Mouse (Mus musculus) splenic B cell, adult 2 months (primary cell): ENCODE data around the gene Elp4.

Source experiments
- DNase-seq: peaks from one replicate; pipeline ENCODE4 v3.0.0-alpha.2; 2011; ENCODE audit warnings: low read depth, low spot score
- H3K27me3 ChIP-seq: 2 replicates; pipeline ENCODE4 v1.6.1; 2012; ENCODE audit warnings: mild to moderate bottlenecking, low read length, moderate library complexity, mixed read lengths; ENCODE audit not compliant: control insufficient read depth, poor library complexity, insufficient read depth, severe bottlenecking
- H3K36me3 ChIP-seq: 2 replicates; pipeline ENCODE4 v1.6.1; 2012; ENCODE audit warnings: mild to moderate bottlenecking, low read length, moderate library complexity, mixed read lengths; ENCODE audit not compliant: control insufficient read depth, poor library complexity, insufficient read depth, severe bottlenecking

Elp4 gene

DNA sequence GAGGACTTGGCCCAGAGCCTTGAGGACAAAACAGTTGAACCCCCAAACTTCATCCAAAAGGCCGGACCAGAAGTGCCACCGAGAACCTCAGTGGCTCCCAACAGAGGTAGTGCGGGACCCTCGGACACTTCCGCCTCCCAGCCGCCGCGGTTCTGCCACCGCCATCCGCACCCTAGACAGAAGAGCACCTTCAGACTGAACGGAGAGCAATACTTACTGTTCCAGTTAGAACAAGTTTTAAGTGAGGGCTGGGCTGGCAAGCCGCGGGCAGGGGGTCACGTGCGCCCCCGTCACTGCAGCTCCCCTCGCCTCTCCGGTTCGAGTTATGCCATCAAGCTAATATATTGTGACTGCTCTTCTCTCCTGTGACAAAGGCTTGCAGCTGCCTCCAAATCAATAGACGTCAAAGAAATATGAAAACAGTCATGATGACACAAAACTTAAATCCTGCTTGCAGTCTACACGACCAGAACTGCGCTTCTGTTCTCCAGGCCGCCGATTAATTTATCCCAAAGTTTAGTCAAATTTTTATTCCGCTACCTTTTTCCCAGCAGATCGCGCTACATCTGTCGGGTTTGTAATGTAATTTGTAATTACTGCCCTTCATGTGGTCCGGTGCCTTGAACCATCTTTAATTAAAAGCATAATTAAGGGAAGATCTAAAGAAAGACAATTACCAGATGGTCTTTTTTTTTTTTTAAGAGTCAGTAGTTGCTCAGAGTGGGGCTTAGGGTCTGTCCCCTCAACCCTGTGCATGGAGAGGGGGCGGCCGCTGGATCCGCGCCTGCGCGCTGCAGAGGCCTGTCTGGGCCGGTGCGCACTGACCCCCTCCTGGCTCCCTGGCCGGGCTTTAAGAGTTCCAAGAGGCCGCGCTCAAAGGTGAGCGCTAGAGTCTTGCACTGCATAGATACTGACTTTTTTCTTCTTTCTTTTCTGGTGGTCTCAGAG lies 244.2 kb downstream of the Elp4 start:
- peaks cover 5% of the 10 kb centered on the region; the same call in 1 of the 2 replicates for H3K27me3 ChIP-seq
- H3K36me3 ChIP-seq, result no peaks in the 10 kb centered on the region
- no peak for DNase-seq

DNA sequence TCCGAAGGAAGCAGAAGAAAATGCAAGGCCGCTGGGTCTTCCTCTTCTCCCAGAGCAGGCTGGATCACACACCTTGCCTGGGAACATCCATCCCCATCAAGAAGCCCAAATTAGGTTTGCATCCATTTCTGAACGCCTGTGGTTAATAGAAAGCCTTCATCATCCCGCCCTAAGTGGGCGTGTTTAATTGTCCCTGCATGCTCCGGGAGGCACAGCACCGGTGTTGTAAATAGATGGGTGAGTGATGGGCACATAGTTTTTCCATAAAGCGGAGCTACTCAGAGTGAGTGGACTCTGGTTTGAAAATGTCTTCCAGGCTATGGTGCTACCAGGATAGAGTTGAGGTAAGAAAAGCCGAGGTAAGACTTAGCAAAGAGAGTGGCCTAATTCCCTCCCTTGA lies 245.0 kb downstream of the Elp4 start:
- no peak for DNase-seq
- H3K36me3 ChIP-seq, result no peaks in the 10 kb centered on the region
- H3K27me3 ChIP-seq, result peaks cover 5% of the 10 kb centered on the region; the same call in 1 of the 2 replicates

DNA sequence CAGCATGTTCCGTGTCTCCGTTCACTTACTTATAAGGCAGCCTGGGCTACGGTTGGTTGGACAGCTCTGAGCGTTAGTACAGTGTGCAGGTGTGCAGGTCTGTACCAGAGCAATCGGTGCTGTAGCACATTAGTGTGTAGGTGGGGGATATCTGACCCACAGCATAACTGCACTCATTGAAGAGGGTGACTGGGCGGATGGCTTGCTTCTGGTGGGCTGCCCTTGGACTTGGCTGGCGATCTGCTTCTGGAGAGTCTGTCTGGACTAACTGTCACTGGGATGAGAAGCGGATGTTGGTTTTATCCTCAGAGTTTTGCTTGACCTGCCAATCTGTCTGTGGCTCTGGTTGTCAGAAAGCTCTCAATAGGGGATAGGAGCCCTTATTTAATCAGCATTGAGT lies 247.9 kb downstream of the Elp4 start:
- Histone ChIP-seq H3K36me3 (no peaks in the 10 kb centered on the region), H3K27me3 (peaks cover 5% of the 10 kb centered on the region; the same call in 1 of the 2 replicates)
- no peak for DNase-seq
